Mouse (Mus musculus): Measurements from ENCODE around the gene Dapk3. TPM values are rescaled to one million over a fixed set of nuclear protein-coding genes. Genes with fewer than 3 reads are reported as not detected.
"Not testable (repeated sequence)": the region's sequence is repeated elsewhere in the genome, so short reads cannot be mapped to it uniquely, and the experiment has no call there.

Dapk3 gene
- polyA plus RNA-seq, 1 experiment from 2014 or later, result 52.7 TPM

DNA sequence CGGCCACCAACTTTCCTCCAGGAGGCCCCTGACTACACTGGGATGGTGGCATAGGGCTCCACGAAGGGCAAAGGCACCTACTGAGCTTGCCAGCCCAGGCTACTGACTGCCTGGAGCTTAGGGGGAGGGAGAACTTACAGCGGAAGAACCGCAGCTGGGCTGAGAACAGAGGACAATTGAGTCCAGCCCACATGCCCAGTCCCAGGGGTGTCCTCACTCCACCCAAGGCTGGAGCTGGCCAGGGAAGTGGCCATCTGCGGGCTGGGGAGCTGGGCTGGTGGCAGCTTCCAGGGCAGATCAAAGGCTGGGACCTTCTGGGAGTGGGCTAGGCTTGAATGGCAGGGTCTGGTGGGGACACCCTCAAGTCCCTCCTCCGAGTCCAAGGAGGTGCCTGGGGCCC, 28.1 kb upstream of the Dapk3 start:
- DNase-seq (ENCODE audit: low spot score), result no peak
- Histone ChIP-seq H3K36me3 (peaks cover 87% of the 10 kb centered on the region), H3K4me3 (no peak overlapping the region), H3K27me3 (ENCODE audit: low read depth, poor library complexity, severe bottlenecking) (no peaks in the 10 kb centered on the region), H3K9me3 (replicated peaks) (no peaks in the 10 kb centered on the region), H3K4me1 (peaks cover 5% of the 10 kb centered on the region; the same call in 1 of the 2 replicates), H3K27ac (replicated peaks) (0 out of 2 replicates have a peak overlapping the region, but pooled peaks have one; percentile 1)
- 85% methylated on average over 6 of the region's 6 CpGs for WGBS

- Histone ChIP-seq H3K27ac (replicated peaks) (peak overlapping the region; percentile 42; the same call in 1 of the 2 replicates), H3K9me3 (replicated peaks) (no peaks in the 10 kb centered on the region), H3K27me3 (ENCODE audit: low read depth, poor library complexity, severe bottlenecking) (no peaks in the 10 kb centered on the region), H3K4me1 (peaks cover 21% of the 10 kb centered on the region), H3K4me3 (peak overlapping the region; percentile 9; the same call in 1 of the 2 replicates), H3K36me3 (peaks cover 88% of the 10 kb centered on the region)
- 97% methylated on average over 8 of the region's 8 CpGs for whole genome bisulfite sequencing
- no peak for DNase-seq (ENCODE audit: low spot score)
These were observed 21.0 kb upstream of the Dapk3 start for GRCm38 (mm10) chr10:81161602-81162317.

- Histone ChIP-seq H3K4me1 (peaks cover 26% of the 10 kb centered on the region), H3K36me3 (peaks cover 83% of the 10 kb centered on the region), H3K27ac (replicated peaks) (no peak overlapping the region), H3K4me3 (peak overlapping the region; percentile 9; the same call in 1 of the 2 replicates), H3K27me3 (ENCODE audit: low read depth, poor library complexity, severe bottlenecking) (no peaks in the 10 kb centered on the region), H3K9me3 (replicated peaks) (no peaks in the 10 kb centered on the region)
- no peak for DNase-seq (ENCODE audit: low spot score)
- 89% methylated on average over 2 of the region's 2 CpGs for WGBS
These were observed 20.5 kb upstream of the Dapk3 start for GRCm38 (mm10) chr10:81162318-81162652.

GRCm38 (mm10) chr10:81165118-81165517, 17.7 kb upstream of the Dapk3 start:
- peaks cover 56% of the 10 kb centered on the region for H3K36me3 ChIP-seq
- H3K9me3 ChIP-seq (replicated peaks), result no peaks in the 10 kb centered on the region
- peaks cover 48% of the 10 kb centered on the region for H3K4me1 ChIP-seq
- DNase-seq (ENCODE audit: low spot score), result no peak
- 88% methylated on average over 8 of the region's 8 CpGs for WGBS
- H3K27me3 ChIP-seq (ENCODE audit: low read depth, poor library complexity, severe bottlenecking), result no peaks in the 10 kb centered on the region
- H3K27ac ChIP-seq (replicated peaks), result no peak overlapping the region
- H3K4me3 ChIP-seq, result no peak overlapping the region

DNA sequence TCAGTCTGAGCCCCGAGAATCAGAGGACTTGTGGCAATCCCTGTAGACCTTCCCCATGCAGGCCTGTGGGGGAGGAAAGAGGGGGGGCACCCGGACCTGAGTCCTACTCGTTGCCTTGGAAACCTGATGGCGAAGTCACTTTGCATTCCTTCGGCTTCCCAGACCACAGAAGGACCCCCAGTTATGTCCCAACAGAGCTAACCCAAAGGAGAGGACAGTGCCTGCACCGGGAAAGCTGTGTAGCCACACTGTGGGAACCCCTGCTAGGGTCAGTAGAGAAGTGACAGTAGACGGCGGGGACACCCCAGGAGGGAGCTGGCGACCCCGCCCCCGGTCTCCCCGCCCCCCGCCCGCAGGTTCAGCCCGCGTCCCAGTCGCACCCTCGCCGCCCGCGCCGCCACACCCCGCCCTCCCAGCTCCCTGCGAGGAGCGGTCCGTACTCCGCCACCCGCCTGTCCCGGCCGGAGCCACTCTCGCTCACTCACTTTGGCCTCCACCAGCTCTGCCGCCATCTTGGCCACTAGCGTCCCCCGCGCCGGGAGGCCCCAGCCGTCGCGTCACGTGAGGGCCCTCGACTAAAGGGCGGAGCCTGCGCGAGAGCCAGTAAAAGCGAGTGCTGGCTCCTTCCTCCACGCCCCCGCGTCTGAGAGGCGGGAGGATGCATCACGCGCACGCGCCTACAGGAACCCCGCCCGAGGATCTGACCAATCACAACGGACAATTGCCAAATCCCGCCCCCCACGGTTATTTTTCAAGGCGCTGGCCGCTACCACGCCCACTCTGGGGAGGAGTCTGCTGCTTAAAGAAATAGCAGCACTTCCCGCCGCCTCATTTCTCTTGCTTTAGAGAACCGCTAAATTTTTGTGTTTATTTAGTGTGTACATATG, 15.4 kb upstream of the Dapk3 start, which contains the start of gene Pias4:
TSS of gene Pias4 (minus strand) at position 724 of the 887 bp plus-strand sequence.
- H3K36me3 ChIP-seq, result peaks cover 33% of the 10 kb centered on the region
- H3K9me3 ChIP-seq (replicated peaks), result no peaks in the 10 kb centered on the region
- H3K4me3 ChIP-seq, result peak within 1 kb of the TSS; percentile 98
- H3K27me3 ChIP-seq (ENCODE audit: low read depth, poor library complexity, severe bottlenecking), result no peaks in the 10 kb centered on the region
- peaks cover 42% of the 10 kb centered on the region for H3K4me1 ChIP-seq
- peak within 1 kb of the TSS; percentile 92 for H3K27ac ChIP-seq (replicated peaks)
- DNase-seq (ENCODE audit: low spot score), result peak; percentile 100
- under 1% methylated on average over 57 of the region's 64 CpGs for WGBS

DNA sequence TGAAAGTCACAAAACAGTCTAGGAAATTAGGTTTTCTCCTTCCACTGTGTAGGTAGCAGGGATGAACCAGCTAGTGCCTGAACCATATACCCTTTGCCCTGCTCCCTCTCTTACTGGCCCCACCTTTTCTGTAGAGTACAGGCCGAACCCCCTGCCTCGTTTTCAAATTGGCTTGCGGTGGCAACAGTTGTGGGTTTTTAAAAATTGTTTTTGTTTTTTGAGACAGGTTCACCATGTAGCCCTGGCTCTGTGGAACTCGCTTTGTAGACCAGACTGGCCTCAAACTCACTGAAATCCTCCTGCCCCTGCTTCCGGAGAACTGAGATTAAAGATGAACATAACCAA, 14.7 kb upstream of the Dapk3 start:
- H3K4me1 ChIP-seq, result peaks cover 44% of the 10 kb centered on the region
- H3K9me3 ChIP-seq (replicated peaks), result no peaks in the 10 kb centered on the region
- H3K36me3 ChIP-seq, result peaks cover 27% of the 10 kb centered on the region
- H3K27ac ChIP-seq (replicated peaks), result peak overlapping the region; percentile 92
- H3K4me3 ChIP-seq, result peak overlapping the region; percentile 98
- no peak for DNase-seq (ENCODE audit: low spot score)
- 8% methylated on average over 5 of the region's 5 CpGs for WGBS
- no peaks in the 10 kb centered on the region for H3K27me3 ChIP-seq (ENCODE audit: low read depth, poor library complexity, severe bottlenecking)

GRCm38 (mm10) chr10:81168521-81169244, 14.1 kb upstream of the Dapk3 start:
- no peaks in the 10 kb centered on the region for H3K9me3 ChIP-seq (replicated peaks)
- H3K4me1 ChIP-seq, result peaks cover 50% of the 10 kb centered on the region
- WGBS, result 5% methylated on average over 29 of the region's 29 CpGs
- peak; percentile 73 for DNase-seq (ENCODE audit: low spot score)
- H3K27ac ChIP-seq (replicated peaks), result peak overlapping the region; percentile 92
- peak overlapping the region; percentile 98 for H3K4me3 ChIP-seq
- H3K27me3 ChIP-seq (ENCODE audit: low read depth, poor library complexity, severe bottlenecking), result no peaks in the 10 kb centered on the region
- H3K36me3 ChIP-seq, result peaks cover 21% of the 10 kb centered on the region

- not testable (repeated sequence) for H3K27me3 ChIP-seq (ENCODE audit: low read depth, poor library complexity, severe bottlenecking); H3K27ac ChIP-seq (replicated peaks); DNase-seq (ENCODE audit: low spot score); H3K9me3 ChIP-seq (replicated peaks)
- H3K36me3 ChIP-seq, result peaks cover 13% of the 10 kb centered on the region
- H3K4me3 ChIP-seq, result 0 out of 2 replicates have a peak overlapping the region, but pooled peaks have one; percentile 5
- peaks cover 58% of the 10 kb centered on the region for H3K4me1 ChIP-seq
- 43% methylated on average over 12 of the region's 14 CpGs for WGBS
These were observed 13.3 kb upstream of the Dapk3 start for GRCm38 (mm10) chr10:81169411-81169900.

DNA sequence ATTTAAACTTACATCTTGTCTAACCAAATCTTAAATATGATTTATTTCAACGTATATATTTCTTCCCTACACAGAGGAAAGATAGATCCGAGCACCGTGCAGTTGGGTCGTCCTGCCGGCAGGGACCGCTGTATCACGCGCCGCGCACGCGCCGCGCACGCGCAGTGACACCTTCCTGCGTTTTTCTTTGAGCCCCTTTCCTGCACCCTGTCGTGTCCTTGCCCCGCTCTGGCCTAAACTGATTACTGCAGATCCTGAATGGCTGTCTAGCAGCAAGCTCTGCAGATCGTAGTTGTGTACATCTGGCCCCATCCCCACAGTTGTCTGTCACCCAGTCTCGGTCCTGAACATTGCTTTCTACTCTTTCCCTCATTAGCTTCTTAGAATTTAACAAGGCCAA, 9.7 kb upstream of the Dapk3 start:
- peaks cover 59% of the 10 kb centered on the region for H3K4me1 ChIP-seq
- peak overlapping the region; percentile 97 for H3K27ac ChIP-seq (replicated peaks)
- H3K4me3 ChIP-seq, result peak overlapping the region; percentile 54
- H3K9me3 ChIP-seq (replicated peaks), result no peaks in the 10 kb centered on the region
- peak; percentile 88 for DNase-seq (ENCODE audit: low spot score)
- H3K36me3 ChIP-seq, result peaks cover 13% of the 10 kb centered on the region
- H3K27me3 ChIP-seq (ENCODE audit: low read depth, poor library complexity, severe bottlenecking), result no peaks in the 10 kb centered on the region
- 3% methylated on average over 21 of the region's 21 CpGs for WGBS

DNA sequence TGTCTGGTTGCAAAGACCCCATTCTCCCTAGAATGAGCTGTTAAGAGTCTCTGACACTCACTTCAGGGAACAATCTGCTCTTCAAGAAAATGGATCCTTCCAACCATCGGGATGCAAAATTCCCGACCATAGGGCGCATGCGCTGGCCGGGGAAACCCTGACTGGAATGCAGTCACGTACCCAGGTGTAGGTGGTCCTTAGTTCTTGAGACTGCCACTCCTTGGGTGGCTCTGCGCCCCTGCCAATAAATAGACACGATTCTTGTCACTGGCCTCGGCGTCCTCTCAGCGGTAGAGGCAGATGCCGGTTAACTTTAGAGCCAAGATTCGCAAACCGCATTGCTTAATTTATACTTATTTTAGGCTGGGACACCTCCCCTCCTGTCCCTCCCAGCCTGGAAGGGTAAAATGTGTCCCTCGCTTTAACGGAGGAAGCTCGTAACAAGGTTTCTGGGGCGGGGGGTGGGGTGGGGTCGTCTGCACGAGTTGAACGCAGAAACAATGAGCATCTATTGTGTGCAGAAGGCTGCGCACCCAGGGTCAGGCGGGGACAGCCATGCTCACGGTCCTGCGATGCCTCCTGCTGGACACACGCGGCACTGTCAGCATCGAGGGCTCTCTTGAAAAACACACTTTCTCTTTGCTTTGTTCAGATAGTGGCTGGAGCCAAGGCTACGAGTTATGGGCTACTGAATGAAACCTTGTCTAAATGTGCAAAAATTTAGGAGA, 8.0 kb upstream of the Dapk3 start:
- Histone ChIP-seq H3K27me3 (ENCODE audit: low read depth, poor library complexity, severe bottlenecking) (no peaks in the 10 kb centered on the region), H3K36me3 (peaks cover 29% of the 10 kb centered on the region), H3K4me1 (peaks cover 59% of the 10 kb centered on the region), H3K27ac (replicated peaks) (peak overlapping the region; percentile 97), H3K4me3 (peak overlapping the region; percentile 54), H3K9me3 (replicated peaks) (no peaks in the 10 kb centered on the region)
- WGBS, result 1% methylated on average over 29 of the region's 29 CpGs
- peak; percentile 93 for DNase-seq (ENCODE audit: low spot score)

DNA sequence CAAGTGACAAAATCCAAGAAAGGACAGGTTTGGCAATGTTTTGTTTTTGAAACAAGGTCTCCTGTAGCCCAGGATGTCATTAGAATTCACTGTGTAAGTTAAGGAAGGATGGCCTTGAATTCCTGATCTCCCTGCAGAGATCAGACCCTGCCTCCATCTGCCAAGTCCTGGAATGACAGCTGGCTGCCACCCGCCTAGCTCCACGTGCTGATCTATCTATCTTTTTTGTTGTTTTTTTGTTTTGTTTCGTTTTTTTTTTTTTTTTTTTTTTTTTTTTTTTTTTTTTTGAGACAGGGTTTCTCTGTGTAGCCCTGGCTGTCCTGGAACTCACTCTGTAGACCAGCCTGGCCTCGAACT, 7.5 kb upstream of the Dapk3 start:
- peak overlapping the region; percentile 54 for H3K4me3 ChIP-seq
- 13% methylated on average over 4 of the region's 4 CpGs for WGBS
- H3K4me1 ChIP-seq, result peaks cover 62% of the 10 kb centered on the region
- DNase-seq (ENCODE audit: low spot score); H3K9me3 ChIP-seq (replicated peaks); H3K27me3 ChIP-seq (ENCODE audit: low read depth, poor library complexity, severe bottlenecking): not testable (repeated sequence)
- H3K36me3 ChIP-seq, result peaks cover 34% of the 10 kb centered on the region
- H3K27ac ChIP-seq (replicated peaks), result peak overlapping the region; percentile 97
